Mouse (Mus musculus) liver, embryonic 16.5 days (tissue): ENCODE results near the gene Ppp2r2d. TPM values are rescaled to one million over a fixed set of nuclear protein-coding genes. Genes with fewer than 3 reads are reported as not detected.

Experiments
- ATAC-seq: fragments of 200-750 bp; cut with Nextera tagmentation; 2 replicates; pipeline ENCODE4 v1.8.0; 2017; ENCODE audit warnings: low read depth, mild to moderate bottlenecking, moderate number of reproducible peaks, moderate library complexity
- H3K27ac ChIP-seq: fragments of 300-500 bp; sonication (generic); 2 replicates; pipeline ENCODE4 v1.5.1; 2014; ENCODE audit warnings: mild to moderate bottlenecking, low read length
- H3K27me3 ChIP-seq: fragments of 300-500 bp; sonication (generic); 2 replicates; pipeline ENCODE4 v1.6.1; 2014; ENCODE audit warnings: low read depth, low read length, mixed read lengths; ENCODE audit not compliant: control insufficient read depth, insufficient read depth
- H3K36me3 ChIP-seq: fragments of 300-500 bp; sonication (generic); 2 replicates; pipeline ENCODE4 v1.6.1; 2014; ENCODE audit warnings: mild to moderate bottlenecking; ENCODE audit not compliant: control insufficient read depth, insufficient read depth
- H3K4me1 ChIP-seq: fragments of 300-500 bp; sonication (generic); 2 replicates; pipeline ENCODE4 v1.6.1; 2014; ENCODE audit warnings: low read depth, low read length, mixed read lengths; ENCODE audit not compliant: control insufficient read depth
- H3K4me2 ChIP-seq: fragments of 300-500 bp; sonication (generic); 2 replicates; pipeline ENCODE4 v1.6.1; 2014; ENCODE audit warnings: low read depth, low read length, mixed read lengths
- H3K4me3 ChIP-seq: fragments of 300-500 bp; sonication (generic); 2 replicates; pipeline ENCODE4 v1.5.1; 2014; ENCODE audit warnings: low read depth, mild to moderate bottlenecking, low read length
- H3K9ac ChIP-seq: fragments of 300-500 bp; sonication (generic); 2 replicates; pipeline ENCODE4 v1.6.1; 2014; ENCODE audit warnings: low read depth, low read length
- H3K9me3 ChIP-seq: fragments of 300-500 bp; sonication (generic); replicated peaks from 2 replicates; pipeline ENCODE4 v1.6.1; 2016; ENCODE audit warnings: low read length; ENCODE audit not compliant: control insufficient read depth
- WGBS: fragments of 180-500 bp; shearing (Covaris S2); extraction: QIAGEN DNeasy Blood & Tissue Kit; methylation state at CpG from one replicate; pipeline ENCODE4 v1.1.7; 2014; ENCODE audit not compliant: insufficient replicate concordance; 5-methylcytosine and 5-hydroxymethylcytosine counted together
- polyA plus RNA-seq: library from polyadenylated mRNA; unstranded; fragments of >200 nt; fragmentation: Nextera tagmentation; extraction: Ambion mirVana; gene quantifications from 2 replicates; pipeline ENCODE4 v1.2.1, GENCODE M21; 2015

Ppp2r2d gene
- polyA plus RNA-seq, 1 experiment from 2014 or later = 5.7 TPM

- peak overlapping the region; percentile 84 for H3K27ac ChIP-seq
- no peaks in the 10 kb centered on the region for H3K36me3 ChIP-seq
- ATAC-seq = no peak
- no peaks in the 10 kb centered on the region for H3K27me3 ChIP-seq
- H3K4me2 ChIP-seq = peak overlapping the region; percentile 94
- H3K4me1 ChIP-seq = peaks cover 41% of the 10 kb centered on the region
- peak overlapping the region; percentile 93 for H3K9ac ChIP-seq
- no peaks in the 10 kb centered on the region for H3K9me3 ChIP-seq
- WGBS = 64% methylated on average over 5 of the region's 5 CpGs
- peak overlapping the region; percentile 91 for H3K4me3 ChIP-seq
Observed at GRCm38 (mm10) chr7:138907976-138908375, 62.1 kb downstream of the Ppp2r2d start.

DNA sequence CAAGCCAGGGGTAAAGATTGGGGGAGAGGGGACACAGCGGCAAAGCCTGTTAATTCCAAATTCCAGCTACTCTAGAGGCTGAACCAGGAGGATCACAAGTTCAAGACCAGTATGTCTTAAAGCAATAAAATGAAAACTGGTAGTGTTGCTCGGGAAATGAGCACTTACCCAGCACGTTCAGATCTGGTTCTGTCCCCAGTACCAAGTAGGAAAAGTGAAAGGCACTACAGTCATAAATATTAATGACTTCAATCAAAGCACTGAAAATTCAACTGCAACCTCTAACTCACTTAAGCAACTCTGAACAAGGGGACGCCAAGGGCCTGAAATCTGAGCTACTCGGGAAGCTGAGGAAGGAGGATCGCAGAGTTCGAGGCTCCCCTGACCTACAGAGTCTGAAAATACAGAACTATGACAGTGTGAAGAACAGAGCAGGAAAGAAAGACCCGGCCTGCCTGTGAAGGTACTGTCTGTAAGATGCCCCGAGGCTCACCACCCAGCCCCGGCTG is 62.9 kb downstream of the Ppp2r2d start:
- H3K9me3 ChIP-seq = no peaks in the 10 kb centered on the region
- H3K27ac ChIP-seq = peak overlapping the region; percentile 84
- 6% methylated on average over 10 of the region's 10 CpGs for WGBS
- no peaks in the 10 kb centered on the region for H3K27me3 ChIP-seq
- peak overlapping the region; percentile 93 for H3K9ac ChIP-seq
- H3K4me1 ChIP-seq = peaks cover 41% of the 10 kb centered on the region
- peak overlapping the region; percentile 94 for H3K4me2 ChIP-seq
- ATAC-seq = no peak
- peak overlapping the region; percentile 91 for H3K4me3 ChIP-seq
- no peaks in the 10 kb centered on the region for H3K36me3 ChIP-seq

GRCm38 (mm10) chr7:138909277-138910192 is 63.7 kb downstream of the Ppp2r2d start, which contains the start of gene Bnip3:
Bnip3 (minus strand) TSS chr7:138909519.
- Histone ChIP-seq H3K36me3 (no peaks in the 10 kb centered on the region), H3K27ac (peak within 1 kb of the TSS; percentile 87), H3K4me2 (peak within 1 kb of the TSS; percentile 94), H3K9me3 (no peaks in the 10 kb centered on the region), H3K4me3 (peak within 1 kb of the TSS; percentile 91), H3K9ac (peak within 1 kb of the TSS; percentile 93), H3K27me3 (no peaks in the 10 kb centered on the region), H3K4me1 (peaks cover 41% of the 10 kb centered on the region)
- peak; percentile 89 for ATAC-seq
- under 1% methylated on average over 66 of the region's 66 CpGs for WGBS

DNA sequence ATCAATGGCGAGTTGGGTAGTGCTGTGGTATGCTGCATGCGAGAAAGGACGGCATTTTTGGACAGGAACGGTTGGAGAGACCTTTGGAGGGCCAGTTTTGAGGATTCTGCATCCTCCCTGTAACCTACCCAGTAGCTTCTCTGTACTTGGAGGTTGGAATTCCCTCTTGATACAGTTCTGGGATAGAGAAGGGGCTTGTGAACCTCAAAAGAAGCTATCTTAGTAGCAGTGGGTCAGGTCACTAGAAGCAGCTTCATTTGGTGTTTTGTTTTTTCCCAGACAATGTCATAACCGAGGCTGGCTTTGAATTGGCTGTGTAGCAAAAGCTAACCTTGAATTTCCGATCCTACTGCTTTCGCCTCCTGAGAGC is 64.3 kb downstream of the Ppp2r2d start:
- H3K9ac ChIP-seq = peak overlapping the region; percentile 67
- no peaks in the 10 kb centered on the region for H3K9me3 ChIP-seq
- H3K4me2 ChIP-seq = peak overlapping the region; percentile 94
- peak overlapping the region; percentile 91 for H3K4me3 ChIP-seq
- peaks cover 41% of the 10 kb centered on the region for H3K4me1 ChIP-seq
- 20% methylated on average over 7 of the region's 7 CpGs for WGBS
- H3K27ac ChIP-seq = peak overlapping the region; percentile 87
- H3K27me3 ChIP-seq = no peaks in the 10 kb centered on the region
- no peaks in the 10 kb centered on the region for H3K36me3 ChIP-seq
- no peak for ATAC-seq

GRCm38 (mm10) chr7:138913616-138914015 is 67.7 kb downstream of the Ppp2r2d start:
- Histone ChIP-seq H3K9ac (no peak overlapping the region), H3K4me3 (no peak overlapping the region), H3K9me3 (no peaks in the 10 kb centered on the region), H3K36me3 (no peaks in the 10 kb centered on the region), H3K4me2 (no peak overlapping the region), H3K4me1 (peaks cover 14% of the 10 kb centered on the region), H3K27ac (0 out of 2 replicates have a peak overlapping the region, but pooled peaks have one; percentile 22), H3K27me3 (no peaks in the 10 kb centered on the region)
- 44% methylated on average over 3 of the region's 3 CpGs for WGBS
- ATAC-seq = no peak

DNA sequence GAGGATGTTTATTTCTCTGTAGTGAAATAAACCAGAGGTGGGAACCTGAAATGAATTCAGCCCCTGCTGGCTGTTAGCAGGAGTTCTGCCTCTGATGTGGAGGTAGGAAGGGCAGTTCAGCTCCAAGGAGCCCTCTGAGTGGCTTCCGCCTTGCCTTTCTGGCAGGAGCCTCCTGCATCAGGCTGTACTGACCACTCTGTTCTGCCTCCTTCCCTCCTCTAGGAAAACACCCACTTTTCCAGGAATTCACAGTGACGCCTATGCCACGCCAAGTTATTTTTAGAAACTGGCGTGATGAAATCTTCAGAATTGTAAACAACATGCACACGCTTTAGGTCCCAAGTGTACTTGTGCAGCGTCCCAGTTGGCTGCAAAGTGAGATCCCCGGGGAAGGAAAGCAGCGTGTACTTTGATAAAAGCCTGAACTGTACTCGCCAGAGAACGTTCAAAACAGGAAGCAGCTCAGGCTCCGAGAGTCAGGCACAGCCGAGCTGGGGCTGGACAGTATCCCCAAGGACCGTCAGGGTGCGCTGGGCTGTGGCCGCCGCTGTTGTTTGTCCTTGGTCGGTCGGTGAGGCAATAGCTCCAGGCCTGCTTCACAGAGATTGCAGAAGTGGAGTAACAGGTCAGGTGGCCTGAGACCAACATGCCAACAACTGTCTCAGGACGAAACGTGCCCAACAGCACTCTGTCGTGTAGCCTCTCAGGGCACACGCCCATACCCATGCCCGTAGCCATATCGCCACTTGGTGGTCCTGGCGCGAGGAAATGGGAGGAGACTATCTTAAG is 73.5 kb downstream of the Ppp2r2d start:
- peak overlapping the region; percentile 91 for H3K27ac ChIP-seq
- ATAC-seq = peak; percentile 87
- H3K9me3 ChIP-seq = no peaks in the 10 kb centered on the region
- no peaks in the 10 kb centered on the region for H3K27me3 ChIP-seq
- peak overlapping the region; percentile 55 for H3K9ac ChIP-seq
- no peaks in the 10 kb centered on the region for H3K36me3 ChIP-seq
- H3K4me1 ChIP-seq = peaks cover 10% of the 10 kb centered on the region
- H3K4me2 ChIP-seq = peak overlapping the region; percentile 65
- 2% methylated on average over 26 of the region's 26 CpGs for WGBS
- peak overlapping the region; percentile 50 for H3K4me3 ChIP-seq

DNA sequence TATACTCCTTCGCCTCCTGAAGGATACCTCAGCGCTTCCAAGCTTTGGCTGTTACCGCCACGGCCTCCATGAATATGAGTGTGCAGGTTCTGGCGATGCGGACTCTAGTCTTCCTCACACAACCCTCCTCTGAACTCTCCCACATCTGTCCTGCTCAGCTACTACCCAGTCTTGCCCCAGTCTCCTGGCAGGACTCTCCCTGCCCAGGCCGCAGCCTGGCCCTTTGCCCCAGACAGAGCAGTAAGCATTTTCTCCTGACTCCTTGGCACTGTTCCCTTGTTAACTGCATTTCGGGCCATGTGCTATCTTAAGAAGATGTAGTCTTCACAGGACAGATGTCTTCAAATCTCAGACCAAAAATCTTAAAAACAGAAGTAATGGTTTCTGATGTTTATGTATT is 75.7 kb downstream of the Ppp2r2d start:
- Histone ChIP-seq H3K9ac (no peak overlapping the region), H3K9me3 (no peaks in the 10 kb centered on the region), H3K27me3 (no peaks in the 10 kb centered on the region), H3K27ac (no peak overlapping the region), H3K36me3 (no peaks in the 10 kb centered on the region), H3K4me1 (peaks cover 10% of the 10 kb centered on the region), H3K4me3 (no peak overlapping the region), H3K4me2 (no peak overlapping the region)
- 76% methylated on average over 8 of the region's 8 CpGs for WGBS
- no peak for ATAC-seq

- no peak overlapping the region for H3K27ac ChIP-seq
- no peak overlapping the region for H3K9ac ChIP-seq
- WGBS = 8% methylated on average over 3 of the region's 3 CpGs
- no peaks in the 10 kb centered on the region for H3K9me3 ChIP-seq
- no peaks in the 10 kb centered on the region for H3K27me3 ChIP-seq
- no peak overlapping the region for H3K4me2 ChIP-seq
- no peak for ATAC-seq
- H3K4me3 ChIP-seq = no peak overlapping the region
- no peaks in the 10 kb centered on the region for H3K36me3 ChIP-seq
- peaks cover 9% of the 10 kb centered on the region for H3K4me1 ChIP-seq
Observed at GRCm38 (mm10) chr7:138923756-138924425, 78.0 kb downstream of the Ppp2r2d start.
